Mouse (Mus musculus) thymus, postnatal 4 days (tissue): ENCODE results near the gene Krt36.

Source experiments
- DNase-seq: peaks from one replicate; pipeline ENCODE4 v3.0.0; 2021

Gene Krt36

DNA sequence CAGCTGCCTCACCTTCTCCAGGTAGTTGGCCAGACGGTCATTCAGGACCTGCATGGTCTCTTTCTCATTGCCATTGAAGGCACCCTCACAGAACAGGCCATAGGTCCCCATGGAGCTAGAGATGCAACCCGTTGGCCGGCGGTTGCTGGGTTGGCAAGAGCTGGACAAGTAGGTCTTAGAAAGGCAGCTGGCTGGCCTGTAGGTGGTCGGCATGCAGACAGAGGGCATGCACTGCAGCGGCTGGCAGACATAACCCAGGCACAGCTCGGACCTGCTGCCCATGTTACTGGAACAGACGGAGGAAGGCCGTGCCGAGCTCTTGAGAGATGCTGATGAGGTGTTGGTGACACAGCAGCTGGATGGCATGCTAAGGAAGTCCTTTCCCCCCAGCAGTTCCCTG is 17.6 kb downstream of the Krt36 start, which contains the start of gene Krt32:
Krt32 (minus strand) TSS at position 366 of the 400 bp plus-strand sequence.
- DNase-seq: no peak

DNA sequence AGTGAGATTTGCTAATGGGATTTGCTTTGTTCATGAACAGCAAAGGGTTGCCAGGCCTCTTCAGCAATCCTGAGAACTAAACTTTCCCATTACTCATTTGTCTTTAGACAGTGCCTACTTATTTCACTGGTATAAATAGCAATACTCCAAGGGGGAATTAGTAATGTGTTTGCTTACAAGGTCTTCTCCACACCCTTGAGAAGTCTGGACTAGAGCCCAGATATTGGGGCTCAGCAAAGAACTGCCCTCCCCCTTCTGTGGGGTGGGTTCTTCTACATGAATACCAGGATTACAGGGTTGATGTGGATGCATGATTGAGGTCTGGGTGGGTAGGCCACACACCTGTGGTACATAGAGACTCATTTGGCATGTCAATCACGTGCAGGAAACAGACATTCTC is 31.6 kb downstream of the Krt36 start:
- DNase-seq: no peak

DNA sequence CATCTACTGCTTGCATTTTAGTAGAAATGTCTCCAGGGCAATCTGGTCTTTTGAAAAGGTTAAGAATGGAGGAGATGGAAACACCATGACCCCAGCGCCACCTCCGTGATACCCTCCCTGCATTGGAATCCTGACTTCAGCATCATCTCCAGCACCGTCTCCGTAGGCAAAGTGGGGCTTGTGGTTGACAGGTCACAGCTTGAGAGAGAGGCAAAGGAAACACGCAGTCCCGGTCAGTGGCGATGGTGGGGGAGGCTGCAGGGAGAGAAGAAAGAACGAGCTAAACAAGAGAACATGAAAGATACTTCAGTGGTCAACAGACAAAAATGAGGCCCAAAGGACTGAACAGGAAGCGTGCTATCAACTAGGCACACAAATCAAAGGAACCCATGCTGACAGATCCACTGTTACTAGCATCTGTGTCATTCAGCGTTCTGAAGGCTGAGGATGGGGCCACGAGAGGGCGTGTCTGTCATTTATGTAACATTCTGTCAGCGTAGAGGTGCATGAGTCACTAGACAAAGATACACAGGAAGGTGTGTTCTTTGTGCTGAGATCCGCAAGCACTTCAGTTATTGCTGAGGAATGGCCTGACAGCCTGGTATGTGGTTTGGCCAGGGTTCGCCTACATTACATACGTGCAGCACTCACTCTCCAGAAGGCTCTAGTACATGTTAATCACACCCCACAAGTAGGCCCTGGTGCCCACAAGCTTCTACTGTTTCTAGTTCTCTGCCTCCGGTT is 38.0 kb downstream of the Krt36 start:
- DNase-seq: no peak

DNA sequence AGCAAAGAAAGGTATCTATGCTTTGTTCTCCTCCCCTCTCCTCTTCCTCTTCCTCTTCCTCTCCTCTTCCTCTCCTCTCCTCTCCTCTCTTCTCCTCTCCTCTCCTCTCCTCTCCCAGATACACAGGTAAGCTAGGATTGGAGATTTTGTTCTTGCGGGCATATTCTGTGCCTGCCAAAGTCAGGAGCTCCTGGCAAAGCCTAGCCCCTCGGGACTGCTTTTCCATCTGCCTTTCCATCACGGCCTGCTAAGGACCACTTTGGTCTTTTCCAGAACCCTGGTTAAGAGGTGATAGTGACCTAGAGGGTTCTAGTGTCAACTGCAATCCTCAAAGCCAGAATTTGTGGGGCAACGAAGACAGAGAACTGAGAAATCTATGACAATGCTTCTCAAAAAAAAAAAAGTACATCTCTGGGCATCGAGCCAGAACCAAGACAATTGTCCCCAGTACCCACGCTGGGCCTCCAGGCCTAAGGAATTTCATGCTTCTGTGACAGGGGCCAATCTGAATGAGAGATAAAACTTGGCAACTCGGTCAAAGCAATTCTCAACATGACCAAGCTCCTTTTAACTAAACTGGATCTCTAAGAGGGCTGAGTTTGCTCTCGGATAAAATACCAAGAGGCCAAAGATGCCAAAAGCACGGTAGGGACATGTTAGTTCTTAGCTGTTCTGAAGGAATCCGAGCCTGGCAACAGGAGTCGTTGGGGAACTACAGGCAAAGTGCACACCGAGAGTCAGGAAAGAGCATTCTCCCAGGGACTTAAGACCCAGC is 39.0 kb downstream of the Krt36 start:
- DNase-seq: no peak

DNA sequence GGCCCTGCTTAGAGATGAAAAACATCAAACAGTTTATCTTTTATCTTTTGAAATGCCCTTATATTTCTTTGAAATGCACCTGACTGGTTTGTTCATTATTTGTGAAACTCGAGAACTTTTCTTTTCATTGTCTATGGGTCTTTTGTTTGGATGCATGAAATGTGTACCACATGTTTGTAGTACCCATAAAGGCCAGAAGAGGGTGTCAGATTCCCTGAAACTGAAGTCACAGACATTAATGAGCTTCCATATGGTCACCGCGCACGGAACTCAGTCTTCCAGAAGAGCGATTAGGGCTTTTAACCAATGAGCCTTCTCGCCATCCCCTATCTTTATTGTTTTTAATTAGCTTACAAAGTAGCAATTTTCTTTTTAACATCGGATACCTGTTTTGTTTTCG is 46.6 kb downstream of the Krt36 start:
- DNase-seq: no peak

DNA sequence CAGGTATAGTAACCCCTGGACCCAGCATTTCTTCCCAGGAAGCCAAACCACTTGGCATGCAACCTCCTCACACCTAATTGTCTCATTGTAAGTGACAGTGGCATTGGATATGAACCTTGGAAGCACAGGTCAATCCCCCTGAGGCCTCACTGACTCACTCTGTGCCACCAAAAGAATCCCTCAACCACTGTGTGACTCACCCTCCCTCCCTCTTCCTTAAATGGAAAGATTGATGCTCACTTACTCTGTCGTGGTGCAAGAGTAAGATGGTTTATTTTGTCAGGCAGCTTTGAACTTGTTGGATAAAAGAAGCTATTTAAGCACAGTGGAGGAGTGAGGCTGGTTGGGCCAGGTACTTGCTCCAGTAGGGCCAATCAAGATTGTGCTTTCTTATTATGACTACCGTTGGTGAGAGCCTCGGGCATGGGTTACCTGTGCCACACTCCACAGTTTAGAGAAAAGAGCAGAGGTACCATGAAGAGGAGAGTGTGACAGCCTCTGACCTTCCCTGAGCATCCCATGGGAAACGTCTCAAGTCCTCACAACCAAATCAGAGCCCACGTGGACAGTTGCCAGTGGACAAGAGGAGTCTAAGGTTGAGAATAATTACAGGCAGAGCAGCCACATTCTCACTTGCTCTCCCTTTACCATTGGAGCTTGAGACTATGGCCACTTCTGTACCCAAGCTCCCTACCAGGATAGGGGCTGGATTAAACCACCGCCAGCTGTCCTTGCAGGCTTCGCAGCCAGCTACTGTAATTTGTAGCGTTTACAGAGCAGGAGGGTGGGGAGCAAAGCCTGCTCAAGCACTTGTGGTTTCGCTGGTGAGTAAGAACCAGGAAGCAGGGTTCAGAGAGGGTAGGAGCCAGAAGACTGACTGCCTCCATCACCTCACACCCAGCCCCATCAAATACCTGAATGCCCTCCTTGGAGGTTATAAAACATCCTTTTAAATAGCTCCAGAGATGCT is 49.5 kb downstream of the Krt36 start:
- DNase-seq: no peak
